Comparison of ENCODE assay signal across 11 mouse cellular contexts in genomic region chr13:114584566-114584965, GRCm38 (mm10).
DNase-seq lines count a peak whose midpoint lies in the region; ATAC-seq lines count a peak whose summit lies in the region.
"Had no signal": no experiment of that assay in that cellular context is flagged by ENCODE, and none has a peak within 500 bp of the region (broad histone marks: within the 10 kb centered on the region; RNA-seq: fewer than 3 reads in every experiment).

No protein-coding gene starts in this region.

- H3K9ac ChIP-seq in lung, embryonic 15.5 days, result no peak overlapping the region
- H3K9ac ChIP-seq: intestine, embryonic 15.5 days; liver, embryonic 12.5 days had no signal

- ATAC-seq in lung, embryonic 15.5 days (ENCODE audit: borderline replicate concordance, extremely low read depth, low FRiP score, low TSS enrichment), result peak; percentile 65; the same call in 1 of the 2 replicates
- ATAC-seq: intestine, embryonic 15.5 days; liver, embryonic 12.5 days had no signal

- H3K4me3 ChIP-seq in heart, embryonic 10.5 days, result peak overlapping the region; percentile 13
- H3K4me3 ChIP-seq in lung, embryonic 15.5 days, result no peak overlapping the region
- H3K4me3 ChIP-seq: intestine, embryonic 15.5 days; liver, embryonic 12.5 days had no signal

- 58% methylated on average over 7 of the region's 7 CpGs for WGBS in heart, embryonic 10.5 days
- WGBS in lung, embryonic 15.5 days, result 24% methylated on average over 7 of the region's 7 CpGs

- no peaks in the 10 kb centered on the region for H3K27me3 ChIP-seq in heart, embryonic 10.5 days (ENCODE audit: insufficient read depth, poor library complexity, severe bottlenecking)
- no peaks in the 10 kb centered on the region for H3K27me3 ChIP-seq in lung, embryonic 15.5 days
- H3K27me3 ChIP-seq: intestine, embryonic 15.5 days; liver, embryonic 12.5 days had no signal

- DNase-seq in 3134 (ENCODE audit: extremely low read depth, insufficient read length, low spot score), result peak; percentile 50
- DNase-seq in Muller cell, postnatal 12 days (ENCODE audit: inconsistent ontology term), result peak; percentile 89
- no peak for DNase-seq in heart, embryonic 10.5 days (ENCODE audit: low spot score)
- DNase-seq in cerebellum, postnatal 14 days, result no peak
- no peak for DNase-seq in thymus, adult 18-20 months
- no peak for DNase-seq in left cerebral cortex, adult 18-20 months (ENCODE audit: low spot score in 2 of 2)
- DNase-seq in cerebellum, postnatal 10 days, result no peak
- DNase-seq: cerebellum, adult 9-10 months had no signal

- H3K9me3 ChIP-seq in heart, embryonic 10.5 days, result no peaks in the 10 kb centered on the region
- no peaks in the 10 kb centered on the region for H3K9me3 ChIP-seq in lung, embryonic 15.5 days
- H3K9me3 ChIP-seq: intestine, embryonic 15.5 days; liver, embryonic 12.5 days had no signal

- no peaks in the 10 kb centered on the region for H3K4me1 ChIP-seq in heart, embryonic 10.5 days
- peaks cover 8% of the 10 kb centered on the region; the same call in 1 of the 2 replicates for H3K4me1 ChIP-seq in lung, embryonic 15.5 days
- H3K4me1 ChIP-seq: intestine, embryonic 15.5 days; liver, embryonic 12.5 days had no signal

- no peak overlapping the region for H3K27ac ChIP-seq in heart, embryonic 10.5 days
- 0 out of 2 replicates have a peak overlapping the region, but pooled peaks have one; percentile 24 for H3K27ac ChIP-seq in lung, embryonic 15.5 days
- H3K27ac ChIP-seq: intestine, embryonic 15.5 days; liver, embryonic 12.5 days had no signal

- no peaks in the 10 kb centered on the region for H3K36me3 ChIP-seq in heart, embryonic 10.5 days
- no peaks in the 10 kb centered on the region for H3K36me3 ChIP-seq in lung, embryonic 15.5 days
- H3K36me3 ChIP-seq: intestine, embryonic 15.5 days; liver, embryonic 12.5 days had no signal

- H3K4me2 ChIP-seq in lung, embryonic 15.5 days, result peak overlapping the region; percentile 38
- H3K4me2 ChIP-seq: intestine, embryonic 15.5 days; liver, embryonic 12.5 days had no signal

Comparison
In these comparisons a context has a peak if more than half of its experiments do, and no peak if none do; other contexts are left out.
1. DNase-seq: peak in 3134 (single experiment) and Muller cell, postnatal 12 days (single experiment); none in heart, embryonic 10.5 days (single experiment), cerebellum, postnatal 14 days (0 of 2), thymus, adult 18-20 months (0 of 2), left cerebral cortex, adult 18-20 months (0 of 2) and cerebellum, postnatal 10 days (0 of 2).